Mouse (Mus musculus) erythroid progenitor cell, adult 5-6 weeks (primary cell): Measurements from ENCODE around the gene Snx13. TPM values are rescaled to one million over a fixed set of nuclear protein-coding genes. Genes with fewer than 3 reads are reported as not detected.
A peak's percentile ranks its signal among the peaks of the same experiment; 100 is the strongest.

Experiments
- ATAC-seq: replicated peaks from 2 replicates; pipeline ENCODE4 v1.8.0; 2016; ENCODE audit warnings: moderate number of reproducible peaks, mild to moderate bottlenecking, moderate TSS enrichment, inconsistent platforms; ENCODE audit not compliant: poor library complexity, low FRiP score, severe bottlenecking
- total RNA-seq, 2 experiments: library from RNA; stranded (forward) in 1 of 2; stranded (reverse) in 1 of 2; fragments of 150-400 nt in 1 of 2; fragments of 186-747, 209-891 nt in 1 of 2; gene quantifications; 2 replicates each; pipeline versions ENCODE4 v1.2.3 to v1.2.4; 2015 to 2017; ENCODE audit warnings: low replicate concordance in 2 of 2

The Snx13 gene
- total RNA-seq (2015; ENCODE audit: low replicate concordance): 14.1 and 31.0 TPM in 2 replicates
- total RNA-seq (2017; ENCODE audit: low replicate concordance): 10.4 and 25.4 TPM in 2 replicates

DNA sequence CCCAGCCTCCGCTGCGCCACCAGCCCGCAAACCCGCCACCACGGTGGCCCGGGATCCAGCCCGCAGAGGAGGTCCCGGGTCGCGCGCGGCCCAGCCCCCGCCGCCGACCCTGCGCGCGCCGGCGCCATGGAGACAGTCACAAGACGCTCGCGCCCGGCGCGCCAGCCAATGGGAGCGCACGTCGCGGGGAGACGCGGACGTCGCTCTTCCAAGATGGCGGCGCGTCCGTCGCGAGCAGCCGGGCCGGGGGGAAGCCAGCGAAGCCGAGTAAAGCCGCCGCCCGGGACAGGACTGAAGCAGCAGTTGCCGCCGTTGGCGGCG, at the start of gene Snx13:
Snx13 (plus strand) TSS at position 188 of the 321 bp plus-strand sequence.
- ATAC-seq: peak; percentile 95

GRCm38 (mm10) chr12:34997597-34998182, 49.3 kb upstream of the Snx13 start:
- no peak for ATAC-seq

DNA sequence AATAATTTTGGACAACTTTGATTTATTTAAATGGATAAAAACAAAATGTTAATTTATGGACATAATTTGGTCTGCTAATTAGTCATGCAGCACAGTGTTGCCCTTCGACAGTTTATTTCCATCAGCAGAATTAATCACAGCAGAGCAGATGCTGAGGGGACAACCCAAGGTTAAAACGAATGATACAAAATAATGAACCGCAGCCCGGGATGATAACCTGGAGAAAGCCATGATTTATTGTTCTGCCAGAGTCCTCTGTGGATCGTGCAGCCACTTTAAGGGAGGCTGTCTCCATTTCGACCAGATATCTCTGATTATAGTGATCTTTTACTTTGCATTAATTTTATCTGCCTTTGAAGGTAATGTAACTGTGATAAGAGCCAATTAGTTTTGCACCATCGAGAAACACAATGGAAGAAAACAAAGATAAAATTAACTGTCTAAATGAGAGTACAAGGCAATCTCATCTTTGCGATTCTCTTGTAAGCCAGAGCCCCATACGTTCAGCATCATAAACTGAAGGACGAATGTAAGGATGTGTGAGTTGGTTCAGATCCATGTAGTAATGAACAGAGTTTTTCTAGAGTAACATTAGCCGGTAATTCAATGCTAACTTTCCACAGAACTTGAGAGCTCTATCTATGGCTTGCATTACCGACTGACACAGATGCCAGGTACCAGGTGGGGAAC, 48.1 kb upstream of the Snx13 start:
- ATAC-seq: no peak

DNA sequence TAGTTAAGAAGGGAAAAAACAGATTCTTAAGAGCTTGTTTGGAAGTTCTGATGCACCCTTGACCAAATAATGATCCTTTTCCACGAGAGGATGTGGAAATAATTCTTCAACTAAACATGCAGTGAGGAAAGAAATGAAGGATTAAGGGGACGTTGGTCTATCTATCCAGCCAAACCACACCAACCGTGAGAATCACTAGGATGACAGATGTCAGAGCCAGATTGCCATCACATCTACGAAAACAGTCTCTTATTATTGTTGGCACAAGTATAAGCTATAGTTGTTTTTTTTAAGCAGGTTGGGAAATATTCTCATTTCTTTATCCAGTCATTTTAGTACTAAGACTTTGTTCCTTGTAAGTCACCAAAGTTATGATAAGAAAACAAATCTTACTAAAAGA, 46.7 kb upstream of the Snx13 start:
- ATAC-seq: no peak

DNA sequence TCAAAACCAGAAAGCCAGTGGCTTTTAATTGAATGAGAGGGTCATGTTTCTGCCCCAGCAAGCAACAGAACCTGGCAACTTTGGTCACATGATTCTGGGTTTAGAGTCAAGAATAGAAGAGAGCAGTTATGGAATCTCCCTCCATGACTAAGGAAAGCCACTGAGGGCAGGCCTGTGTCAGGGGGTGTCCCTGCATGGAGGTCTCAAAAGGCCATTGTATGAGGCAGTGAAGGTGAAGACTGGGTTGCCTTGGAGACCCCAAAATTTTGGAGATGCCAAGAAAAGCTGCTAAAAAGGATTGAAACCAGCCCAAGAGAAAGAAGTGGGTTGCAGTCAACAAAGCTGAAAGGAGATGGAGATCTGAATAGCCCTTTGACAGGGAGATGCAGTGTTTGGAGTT, 41.2 kb upstream of the Snx13 start:
- no peak for ATAC-seq

DNA sequence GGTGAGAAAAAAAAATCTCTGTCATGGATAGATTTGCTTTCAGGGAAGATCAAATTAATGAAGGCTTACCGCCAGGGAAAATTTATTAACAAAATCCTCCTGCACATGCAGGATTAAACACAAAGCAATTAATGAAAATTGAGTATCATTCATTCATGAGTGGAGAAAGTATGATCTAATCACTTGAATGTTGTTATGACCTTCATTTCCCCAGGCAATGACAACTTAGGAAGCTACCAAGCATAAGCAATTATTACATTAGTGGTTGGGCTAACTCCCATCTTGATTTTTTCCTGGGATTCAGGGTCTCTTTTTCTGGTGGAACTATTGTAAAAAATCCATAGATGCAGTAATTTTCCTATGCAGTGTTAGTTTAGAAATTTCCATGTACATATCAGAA, 39.1 kb upstream of the Snx13 start:
- ATAC-seq: no peak

GRCm38 (mm10) chr12:35008340-35009137, 38.4 kb upstream of the Snx13 start:
- no peak for ATAC-seq

GRCm38 (mm10) chr12:35011462-35011861, 35.5 kb upstream of the Snx13 start:
- no peak for ATAC-seq

DNA sequence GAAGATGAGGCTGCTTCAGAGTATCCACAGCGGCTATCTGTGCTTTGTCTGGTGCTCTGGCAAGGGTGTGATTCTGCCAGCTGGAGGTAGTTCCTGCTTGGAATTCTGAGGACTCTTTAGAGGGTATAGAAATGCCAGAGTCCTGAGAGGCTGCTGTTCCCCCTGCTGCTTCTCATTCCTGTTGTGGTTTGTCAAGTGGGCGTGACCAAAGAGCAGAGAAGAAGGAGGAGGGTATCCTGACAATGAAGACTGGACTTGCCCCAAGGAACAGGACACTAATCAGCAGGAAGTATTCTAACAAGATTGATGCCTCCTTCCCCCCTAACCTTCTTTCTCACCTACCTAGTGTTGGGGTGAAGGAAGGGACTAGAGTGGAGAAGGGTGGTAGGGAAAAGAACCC, 33.0 kb upstream of the Snx13 start:
- no peak for ATAC-seq

DNA sequence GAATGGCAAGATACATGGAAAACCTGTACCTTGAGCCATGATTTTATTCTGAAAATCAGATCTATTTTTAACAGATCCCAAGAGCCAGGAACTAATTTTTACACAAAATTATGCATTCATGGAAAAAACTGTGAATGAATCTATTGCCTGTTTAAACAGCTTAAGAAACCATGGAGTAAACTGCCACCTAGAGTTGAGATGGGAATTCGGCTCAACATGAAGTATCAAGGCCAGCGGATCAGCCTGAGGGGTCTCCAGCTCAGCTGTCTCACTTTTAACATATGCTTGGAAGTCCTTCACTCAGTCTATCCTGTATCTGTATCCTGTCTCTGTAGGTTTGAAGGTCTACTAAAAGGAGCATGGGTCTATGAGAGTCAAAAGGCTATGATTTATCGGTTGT, 30.9 kb upstream of the Snx13 start:
- ATAC-seq: no peak

- no peak for ATAC-seq
These were observed 30.3 kb upstream of the Snx13 start for GRCm38 (mm10) chr12:35016481-35017250.

- ATAC-seq: no peak
These were observed 28.2 kb upstream of the Snx13 start for GRCm38 (mm10) chr12:35018679-35019237.

DNA sequence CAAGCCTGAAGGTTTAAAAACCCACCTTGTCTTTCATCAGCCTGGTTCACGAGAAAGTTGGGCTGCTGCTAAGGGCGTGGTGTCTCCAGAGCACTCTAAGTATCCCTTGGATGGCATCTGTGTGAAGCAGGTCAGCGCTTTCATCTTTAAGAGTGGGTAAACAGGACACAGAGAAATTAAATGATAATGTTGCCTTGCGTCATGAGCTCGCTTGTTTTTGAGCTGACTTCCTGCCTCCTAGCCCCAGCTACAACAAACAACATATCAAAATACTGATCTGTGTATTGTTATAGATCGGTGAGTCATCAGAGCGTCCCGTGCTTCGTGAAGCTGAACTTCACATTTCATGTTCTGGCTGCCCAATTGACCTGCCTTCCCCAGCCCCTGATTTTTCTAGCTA, 25.7 kb upstream of the Snx13 start:
- ATAC-seq: no peak

DNA sequence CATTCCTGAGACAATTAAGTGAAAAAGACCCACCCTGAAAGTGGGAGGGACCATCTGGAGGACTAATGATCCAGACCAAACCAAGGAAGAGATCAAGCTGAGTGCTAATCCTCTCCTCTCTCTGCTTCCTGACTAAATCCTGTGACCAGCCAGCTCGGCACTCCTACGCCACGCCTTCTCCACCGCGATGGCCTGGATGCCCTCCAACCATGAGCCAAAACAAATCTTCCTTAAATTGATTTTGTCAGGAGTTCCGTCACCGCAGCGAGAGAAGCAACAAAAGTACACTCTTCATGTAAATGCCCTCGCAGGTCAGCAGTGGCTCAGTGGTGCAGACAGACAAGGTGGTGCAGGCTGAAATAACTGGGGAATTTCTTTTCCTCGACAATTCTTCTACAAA, 24.9 kb upstream of the Snx13 start:
- no peak for ATAC-seq

DNA sequence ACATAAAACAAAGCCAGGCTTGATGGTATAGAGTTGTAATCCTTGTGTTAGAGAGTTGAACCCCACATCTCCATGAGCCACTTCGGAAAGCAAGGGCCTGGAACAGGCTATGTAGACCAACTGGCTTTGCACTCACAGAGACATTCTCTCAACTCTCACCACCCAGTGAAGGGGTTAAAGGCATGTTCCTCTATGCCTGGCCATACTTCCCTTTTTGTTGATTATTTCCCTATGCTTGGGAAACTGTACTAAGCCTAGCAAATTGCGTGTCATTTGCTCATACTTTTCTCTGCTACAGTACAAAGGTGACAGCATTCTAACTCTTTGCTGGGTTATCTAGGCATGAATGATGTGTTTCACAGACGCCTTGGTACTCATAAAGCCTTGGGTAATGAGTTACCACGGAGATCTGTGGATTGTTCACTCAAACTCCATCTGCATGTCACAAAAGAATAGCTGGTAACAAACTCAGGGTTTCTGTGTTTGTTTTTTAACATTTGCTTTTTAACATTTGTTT, 21.0 kb upstream of the Snx13 start:
- ATAC-seq: no peak

GRCm38 (mm10) chr12:35027533-35027932, 19.5 kb upstream of the Snx13 start:
- no peak for ATAC-seq

- ATAC-seq: no peak
These were observed 8.1 kb upstream of the Snx13 start for GRCm38 (mm10) chr12:35038668-35039570.

DNA sequence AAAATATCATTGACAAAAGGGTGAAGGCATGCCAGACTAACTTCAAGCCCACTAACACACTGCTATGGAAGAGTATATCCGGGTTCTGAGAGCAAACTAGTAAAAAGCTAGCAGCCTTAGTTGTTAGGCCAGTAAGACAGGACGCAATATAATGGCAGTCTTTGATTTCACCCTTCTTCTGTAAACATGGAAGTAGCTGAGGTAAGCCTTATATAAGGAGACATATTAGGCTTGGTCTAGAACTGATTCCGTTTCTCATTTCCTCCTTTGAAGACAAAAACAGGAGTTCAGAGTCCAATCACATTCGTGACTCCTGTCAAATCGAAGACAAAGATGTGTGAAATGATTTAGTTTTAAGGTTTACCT, 7.4 kb upstream of the Snx13 start:
- ATAC-seq: no peak

GRCm38 (mm10) chr12:35041964-35042363, 5.0 kb upstream of the Snx13 start:
- no peak for ATAC-seq
